Mouse (Mus musculus): ENCODE data around the gene Trub1. TPM values are rescaled to one million over a fixed set of nuclear protein-coding genes. Genes with fewer than 3 reads are reported as not detected.

Gene Trub1
- polyA plus RNA-seq, 1 experiment from 2014 or later = 13.1 TPM

DNA sequence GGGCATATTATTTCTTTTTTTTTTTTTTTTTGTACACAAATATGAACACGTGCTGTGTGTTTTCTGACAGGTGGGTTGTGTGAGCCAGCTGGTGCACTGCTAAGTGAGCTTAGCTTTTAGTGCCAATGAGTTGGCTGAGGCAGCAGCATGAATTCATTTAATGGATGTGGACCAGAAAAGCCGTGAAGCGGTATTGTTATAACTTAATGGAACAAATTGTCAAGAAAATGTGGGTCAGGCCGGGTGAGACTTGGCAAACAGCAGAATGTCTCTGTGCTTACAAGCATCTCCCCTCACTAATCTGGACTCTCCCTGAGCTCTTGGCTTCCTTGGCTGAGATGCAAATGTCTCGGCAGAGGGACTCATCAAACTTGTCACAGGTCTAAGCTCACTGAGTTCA lies 7.7 kb upstream of the Trub1 start:
- no peaks in the 10 kb centered on the region for H3K4me1 ChIP-seq (replicated peaks)
- no peaks in the 10 kb centered on the region for H3K36me3 ChIP-seq
- no peaks in the 10 kb centered on the region for H3K9me3 ChIP-seq (replicated peaks)
- H3K4me3 ChIP-seq (replicated peaks) = no peak overlapping the region
- H3K4me2 ChIP-seq = no peak overlapping the region
- DNase-seq (no peak), ATAC-seq (ENCODE audit: low read depth) (no peak)
- 62% methylated on average over 5 of the region's 5 CpGs for WGBS (ENCODE audit: insufficient replicate concordance)
- H3K27ac ChIP-seq = no peak overlapping the region
- H3K27me3 ChIP-seq = no peaks in the 10 kb centered on the region
- no peak overlapping the region for H3K9ac ChIP-seq

- ATAC-seq (ENCODE audit: low read depth) (no peak), DNase-seq (no peak)
- Histone ChIP-seq H3K4me3 (replicated peaks) (no peak overlapping the region), H3K9me3 (replicated peaks) (no peaks in the 10 kb centered on the region), H3K9ac (no peak overlapping the region), H3K4me1 (replicated peaks) (peaks cover 9% of the 10 kb centered on the region), H3K4me2 (no peak overlapping the region), H3K27ac (no peak overlapping the region), H3K27me3 (no peaks in the 10 kb centered on the region), H3K36me3 (no peaks in the 10 kb centered on the region)
- WGBS (ENCODE audit: insufficient replicate concordance) = 10% methylated on average over 1 of the region's 1 CpGs
Observed at GRCm38 (mm10) chr19:57450849-57451248, 1.9 kb upstream of the Trub1 start.

GRCm38 (mm10) chr19:57451762-57452161 lies 950 bp upstream of the Trub1 start:
- WGBS (ENCODE audit: insufficient replicate concordance) = 75% methylated on average over 4 of the region's 4 CpGs

GRCm38 (mm10) chr19:57453218-57453600 lies 497 bp downstream of the Trub1 start:
- Histone ChIP-seq H3K4me2 (peak overlapping the region; percentile 70), H3K4me3 (replicated peaks) (peak overlapping the region; percentile 74), H3K27me3 (no peaks in the 10 kb centered on the region), H3K9ac (peak overlapping the region; percentile 79), H3K27ac (no peak overlapping the region), H3K36me3 (peaks cover 3% of the 10 kb centered on the region), H3K9me3 (replicated peaks) (no peaks in the 10 kb centered on the region), H3K4me1 (replicated peaks) (peaks cover 9% of the 10 kb centered on the region)
- whole genome bisulfite sequencing (ENCODE audit: insufficient replicate concordance) = 3% methylated on average over 6 of the region's 6 CpGs
- ATAC-seq (ENCODE audit: low read depth) (peak; percentile 35; the same call in 1 of the 2 replicates), DNase-seq (no peak)

More at GRCm38 (mm10) chr19:57451762-57452161, 950 bp upstream of the Trub1 start:
- Histone ChIP-seq H3K27ac (no peak overlapping the region), H3K27me3 (no peaks in the 10 kb centered on the region), H3K9me3 (replicated peaks) (no peaks in the 10 kb centered on the region), H3K36me3 (no peaks in the 10 kb centered on the region), H3K4me1 (replicated peaks) (peaks cover 9% of the 10 kb centered on the region), H3K4me3 (replicated peaks) (no peak overlapping the region), H3K9ac (no peak overlapping the region), H3K4me2 (no peak overlapping the region)
- no peak for DNase-seq
- ATAC-seq (ENCODE audit: low read depth) = no peak

DNA sequence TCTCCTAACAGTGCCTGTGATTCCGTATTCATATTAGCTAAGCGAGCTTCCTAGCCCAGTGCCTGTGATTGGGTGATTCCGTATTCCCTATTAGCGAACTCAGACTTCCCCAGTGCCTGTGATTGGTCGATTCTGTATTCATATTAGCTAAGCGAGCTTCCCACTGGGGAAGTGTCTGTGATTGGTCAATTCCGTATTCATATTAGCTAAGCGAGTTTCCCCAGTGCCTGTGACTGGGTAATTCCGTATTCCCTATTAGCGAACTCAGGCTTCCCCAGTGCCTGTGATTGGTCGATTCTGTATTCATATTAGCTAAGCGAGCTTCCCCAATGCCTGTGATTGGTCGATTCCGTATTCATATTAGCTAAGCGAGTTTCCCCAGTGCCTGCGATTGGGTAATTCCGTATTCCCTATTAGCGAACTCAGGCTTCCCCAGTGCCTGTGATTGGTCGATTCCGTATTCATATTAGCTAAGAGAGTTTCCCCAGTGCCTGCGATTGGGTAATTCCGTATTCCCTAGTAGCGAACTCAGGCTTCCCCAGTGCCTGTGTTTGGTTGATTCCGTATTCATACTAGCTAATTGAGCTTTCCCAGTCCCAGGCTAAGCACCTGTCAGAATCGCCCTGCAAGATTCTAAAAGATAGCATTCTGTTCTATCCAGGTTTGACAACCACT lies 2.7 kb downstream of the Trub1 start:
- Histone ChIP-seq H3K4me3 (replicated peaks) (no peak overlapping the region), H3K27me3 (no peaks in the 10 kb centered on the region), H3K9ac (no peak overlapping the region), H3K36me3 (peaks cover 19% of the 10 kb centered on the region), H3K4me1 (replicated peaks) (peaks cover 9% of the 10 kb centered on the region), H3K27ac (no peak overlapping the region), H3K4me2 (no peak overlapping the region), H3K9me3 (replicated peaks) (no peaks in the 10 kb centered on the region)
- ATAC-seq (ENCODE audit: low read depth) (no peak), DNase-seq (no peak)
- 89% methylated on average over 25 of the region's 25 CpGs for WGBS (ENCODE audit: insufficient replicate concordance)

DNA sequence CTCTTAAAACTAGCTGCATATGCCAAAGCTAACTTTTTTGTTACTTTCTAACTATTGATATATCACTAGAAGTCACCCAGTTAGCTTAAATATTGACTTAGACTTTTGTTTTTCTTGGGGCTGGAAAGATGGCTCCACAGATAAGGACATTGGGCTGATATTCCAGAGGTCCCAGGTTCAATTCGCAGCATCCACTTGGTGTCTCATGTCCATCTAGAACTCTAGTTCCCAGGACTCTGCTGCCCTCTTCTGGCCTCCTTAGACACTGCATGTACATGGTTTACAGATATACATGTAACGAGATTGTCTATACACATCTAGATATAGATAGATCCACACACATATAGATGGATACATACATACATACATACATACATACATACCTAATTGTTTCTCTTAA lies 4.4 kb downstream of the Trub1 start:
- WGBS (ENCODE audit: insufficient replicate concordance) = 62% methylated on average over 2 of the region's 2 CpGs
- H3K36me3 ChIP-seq = peaks cover 29% of the 10 kb centered on the region
- H3K27ac ChIP-seq = no peak overlapping the region
- no peak overlapping the region for H3K4me3 ChIP-seq (replicated peaks)
- no peaks in the 10 kb centered on the region for H3K9me3 ChIP-seq (replicated peaks)
- peaks cover 9% of the 10 kb centered on the region for H3K4me1 ChIP-seq (replicated peaks)
- peak; percentile 46 for DNase-seq
- no peak overlapping the region for H3K9ac ChIP-seq
- H3K4me2 ChIP-seq = no peak overlapping the region
- ATAC-seq (ENCODE audit: low read depth) = no peak
- no peaks in the 10 kb centered on the region for H3K27me3 ChIP-seq

DNA sequence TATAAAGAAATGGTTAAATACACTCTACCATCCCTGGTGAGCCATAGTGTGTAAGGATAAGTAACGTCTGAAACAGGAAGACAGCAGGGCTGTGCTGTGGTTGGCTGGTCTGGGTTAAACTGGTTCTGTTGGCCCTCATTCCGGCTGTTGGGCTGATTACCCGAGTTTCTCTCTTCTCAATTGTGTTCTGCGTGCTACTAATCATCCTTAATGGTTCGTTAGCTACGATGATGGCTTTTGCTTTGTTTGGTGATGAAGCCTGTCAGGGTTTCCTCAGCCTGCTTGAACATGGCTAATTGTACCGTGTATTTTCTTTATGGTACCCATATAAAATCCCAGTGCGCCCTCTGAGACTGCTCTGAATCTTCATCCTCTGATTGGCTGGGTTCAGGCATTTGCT lies 11.0 kb downstream of the Trub1 start:
- H3K27ac ChIP-seq = no peak overlapping the region
- no peaks in the 10 kb centered on the region for H3K4me1 ChIP-seq (replicated peaks)
- H3K9ac ChIP-seq = no peak overlapping the region
- 77% methylated on average over 8 of the region's 8 CpGs for WGBS (ENCODE audit: insufficient replicate concordance)
- no peaks in the 10 kb centered on the region for H3K27me3 ChIP-seq
- H3K36me3 ChIP-seq = peaks cover 40% of the 10 kb centered on the region
- no peak overlapping the region for H3K4me3 ChIP-seq (replicated peaks)
- DNase-seq = no peak
- H3K9me3 ChIP-seq (replicated peaks) = no peaks in the 10 kb centered on the region
- ATAC-seq (ENCODE audit: low read depth) = no peak
- H3K4me2 ChIP-seq = no peak overlapping the region

DNA sequence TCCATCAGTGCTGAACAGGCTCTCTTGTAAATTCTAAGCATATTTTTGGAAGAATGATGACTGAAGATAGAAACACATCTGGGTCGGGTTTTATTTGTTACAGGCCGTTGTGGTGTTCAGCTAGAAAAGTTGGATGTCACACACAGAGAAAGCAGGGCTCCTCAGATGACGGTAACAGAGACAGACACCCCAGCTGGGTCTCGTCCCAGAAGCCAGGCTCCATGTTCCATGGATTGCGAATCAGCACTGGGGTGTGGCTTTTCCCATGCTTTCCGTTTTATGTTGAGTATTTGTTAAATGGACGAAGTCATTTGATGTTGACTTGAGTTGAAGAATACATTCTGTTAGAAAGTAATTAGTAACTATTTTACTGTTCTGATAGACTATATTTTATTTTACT lies 13.0 kb downstream of the Trub1 start:
- no peak overlapping the region for H3K27ac ChIP-seq
- DNase-seq (no peak), ATAC-seq (ENCODE audit: low read depth) (no peak)
- H3K4me2 ChIP-seq = no peak overlapping the region
- H3K4me1 ChIP-seq (replicated peaks) = no peaks in the 10 kb centered on the region
- WGBS (ENCODE audit: insufficient replicate concordance) = 81% methylated on average over 7 of the region's 7 CpGs
- no peak overlapping the region for H3K9ac ChIP-seq
- peaks cover 42% of the 10 kb centered on the region for H3K36me3 ChIP-seq
- 0 out of 2 replicates have a peak, but pooled peaks cover 4% of the 10 kb centered on the region for H3K9me3 ChIP-seq (replicated peaks)
- no peak overlapping the region for H3K4me3 ChIP-seq (replicated peaks)
- H3K27me3 ChIP-seq = no peaks in the 10 kb centered on the region

GRCm38 (mm10) chr19:57471033-57471432 lies 18.3 kb downstream of the Trub1 start:
- WGBS (ENCODE audit: insufficient replicate concordance) = 87% methylated on average over 12 of the region's 12 CpGs
- no peak for DNase-seq

GRCm38 (mm10) chr19:57472169-57472568 lies 19.5 kb downstream of the Trub1 start:
- no peak overlapping the region for H3K27ac ChIP-seq
- no peak for DNase-seq
- H3K36me3 ChIP-seq = peaks cover 40% of the 10 kb centered on the region
- H3K9ac ChIP-seq = no peak overlapping the region
- peaks cover 7% of the 10 kb centered on the region for H3K4me1 ChIP-seq (replicated peaks)
- no peak overlapping the region for H3K4me3 ChIP-seq (replicated peaks)
- no peak for ATAC-seq (ENCODE audit: low read depth)
- WGBS (ENCODE audit: insufficient replicate concordance) = 84% methylated on average over 15 of the region's 15 CpGs
- no peak overlapping the region for H3K4me2 ChIP-seq
- 0 out of 2 replicates have a peak, but pooled peaks cover 4% of the 10 kb centered on the region for H3K9me3 ChIP-seq (replicated peaks)
- no peaks in the 10 kb centered on the region for H3K27me3 ChIP-seq

More at GRCm38 (mm10) chr19:57471033-57471432, 18.3 kb downstream of the Trub1 start:
- no peaks in the 10 kb centered on the region for H3K27me3 ChIP-seq
- H3K4me3 ChIP-seq (replicated peaks) = no peak overlapping the region
- no peak overlapping the region for H3K27ac ChIP-seq
- no peak overlapping the region for H3K9ac ChIP-seq
- H3K4me1 ChIP-seq (replicated peaks) = no peaks in the 10 kb centered on the region
- no peak for ATAC-seq (ENCODE audit: low read depth)
- H3K9me3 ChIP-seq (replicated peaks) = 0 out of 2 replicates have a peak, but pooled peaks cover 4% of the 10 kb centered on the region
- H3K4me2 ChIP-seq = no peak overlapping the region
- H3K36me3 ChIP-seq = peaks cover 45% of the 10 kb centered on the region

DNA sequence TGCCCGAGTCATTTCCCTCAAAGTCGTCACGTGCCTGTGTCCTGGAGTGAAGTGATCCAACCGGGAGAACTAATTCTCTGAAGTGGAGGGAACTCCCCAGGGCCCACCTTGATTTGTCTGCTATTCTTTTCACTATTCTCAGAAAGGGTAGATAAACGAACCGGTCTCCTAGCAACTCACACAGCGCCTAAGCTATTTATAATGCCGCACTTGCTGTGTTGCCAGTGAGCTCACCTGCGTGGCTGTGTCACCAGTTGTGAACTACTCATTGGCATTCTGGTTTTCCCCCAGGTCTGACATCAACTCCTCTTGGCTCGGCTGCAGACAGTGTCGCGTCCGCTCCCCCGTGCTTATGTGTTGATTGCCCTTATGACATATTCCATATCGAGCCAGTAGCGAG lies 20.6 kb downstream of the Trub1 start:
- Histone ChIP-seq H3K4me3 (replicated peaks) (no peak overlapping the region), H3K9me3 (replicated peaks) (0 out of 2 replicates have a peak, but pooled peaks cover 4% of the 10 kb centered on the region), H3K9ac (no peak overlapping the region), H3K4me1 (replicated peaks) (peaks cover 7% of the 10 kb centered on the region), H3K36me3 (peaks cover 35% of the 10 kb centered on the region), H3K4me2 (no peak overlapping the region), H3K27ac (no peak overlapping the region), H3K27me3 (no peaks in the 10 kb centered on the region)
- WGBS (ENCODE audit: insufficient replicate concordance) = 82% methylated on average over 16 of the region's 16 CpGs
- ATAC-seq (ENCODE audit: low read depth) (no peak), DNase-seq (no peak)

DNA sequence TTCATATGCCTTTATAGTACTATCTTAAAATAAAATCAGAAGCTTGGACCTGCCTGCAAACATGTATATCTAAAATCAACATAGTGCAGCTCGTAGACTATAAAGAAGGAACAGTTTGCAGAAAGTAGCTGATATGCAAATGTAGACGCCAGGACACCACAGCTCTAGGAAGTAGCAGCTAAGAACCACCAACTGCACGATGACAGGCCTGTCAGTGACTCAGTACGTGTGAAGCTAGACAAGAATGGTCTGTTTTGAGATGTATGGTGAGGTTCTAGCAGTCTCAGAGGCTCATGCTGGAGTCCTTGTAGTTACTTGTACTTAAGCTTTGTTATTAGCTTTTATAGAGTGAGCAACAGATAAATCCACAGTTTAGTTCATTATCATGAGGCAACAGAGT lies 22.6 kb downstream of the Trub1 start:
- Histone ChIP-seq H3K36me3 (peaks cover 17% of the 10 kb centered on the region), H3K27ac (no peak overlapping the region), H3K4me3 (replicated peaks) (no peak overlapping the region), H3K27me3 (no peaks in the 10 kb centered on the region), H3K9ac (no peak overlapping the region), H3K4me2 (no peak overlapping the region), H3K9me3 (replicated peaks) (no peaks in the 10 kb centered on the region), H3K4me1 (replicated peaks) (peaks cover 7% of the 10 kb centered on the region)
- 30% methylated on average over 4 of the region's 4 CpGs for WGBS (ENCODE audit: insufficient replicate concordance)
- no peak for DNase-seq
- no peak for ATAC-seq (ENCODE audit: low read depth)
